Mouse (Mus musculus): ENCODE results near the gene Txndc12.

Gene Txndc12

GRCm38 (mm10) chr4:108887456-108887855 lies 53.1 kb downstream of the Txndc12 start:
- TF ChIP-seq GATA4 (IDR thresholded peaks at IDR 0.05; ENCODE audit: insufficient replicate concordance, low read length) = no peak

DNA sequence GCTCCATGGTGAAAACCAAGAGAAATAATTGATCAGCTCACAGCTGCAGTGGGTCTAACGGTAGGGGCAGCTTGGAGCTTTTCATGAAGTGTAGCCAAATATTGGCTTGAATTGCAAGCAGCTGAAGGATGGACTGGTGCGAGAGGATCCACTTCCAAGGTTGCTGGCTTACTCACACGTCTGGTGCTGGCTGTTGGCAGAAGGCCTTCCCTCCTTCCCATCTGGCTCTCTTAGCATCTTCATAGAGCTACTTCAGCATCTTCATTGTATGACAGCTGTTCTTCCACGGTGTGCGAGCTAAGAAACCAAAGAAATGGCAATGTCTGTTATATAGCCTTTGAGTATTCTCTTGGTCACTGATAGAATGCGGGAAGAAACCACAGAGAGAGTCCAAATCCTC lies 56.5 kb downstream of the Txndc12 start:
- TF ChIP-seq GATA4 (IDR thresholded peaks at IDR 0.05; ENCODE audit: insufficient replicate concordance, low read length) = no peak

DNA sequence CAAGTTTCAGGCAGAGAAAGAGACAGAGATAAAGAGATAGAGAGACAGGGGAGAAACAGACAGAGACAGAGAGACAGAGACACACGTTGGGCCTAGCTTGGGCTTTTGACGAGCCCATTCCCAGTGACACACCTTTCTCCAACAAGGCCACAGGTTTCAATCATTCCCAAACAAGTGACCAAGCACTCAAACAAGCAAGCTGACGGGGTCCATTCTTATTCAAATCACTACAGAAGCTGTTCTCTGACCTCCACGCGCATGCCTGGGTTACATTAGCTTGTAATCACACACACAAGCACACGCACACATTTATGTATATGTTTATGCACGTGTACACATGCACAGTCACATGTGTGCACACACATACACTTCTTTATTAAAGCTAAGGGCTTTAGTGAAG lies 66.0 kb downstream of the Txndc12 start:
- TF ChIP-seq GATA4 (IDR thresholded peaks at IDR 0.05; ENCODE audit: insufficient replicate concordance, low read length) = no peak

DNA sequence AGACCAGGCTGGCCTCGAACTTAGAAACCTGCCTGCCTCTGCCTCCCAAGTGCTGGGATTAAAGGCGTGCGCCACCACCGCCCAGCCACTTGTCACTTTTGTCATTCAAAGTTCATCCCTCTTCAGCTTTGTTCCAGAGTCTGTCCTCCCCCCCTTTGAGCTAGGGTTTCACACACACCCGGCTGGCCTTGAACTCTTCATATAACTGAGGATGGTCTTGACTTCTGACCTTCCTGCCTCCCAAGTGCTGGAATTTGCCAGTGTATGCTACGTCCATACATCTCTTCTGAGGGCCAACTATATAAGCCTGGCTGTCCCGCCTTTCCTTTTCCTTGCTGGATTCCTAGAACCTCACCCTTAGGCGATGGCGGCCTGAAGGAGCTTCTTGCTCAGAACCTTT lies 68.5 kb downstream of the Txndc12 start:
- TF ChIP-seq GATA4 (IDR thresholded peaks at IDR 0.05; ENCODE audit: insufficient replicate concordance, low read length) = no peak

DNA sequence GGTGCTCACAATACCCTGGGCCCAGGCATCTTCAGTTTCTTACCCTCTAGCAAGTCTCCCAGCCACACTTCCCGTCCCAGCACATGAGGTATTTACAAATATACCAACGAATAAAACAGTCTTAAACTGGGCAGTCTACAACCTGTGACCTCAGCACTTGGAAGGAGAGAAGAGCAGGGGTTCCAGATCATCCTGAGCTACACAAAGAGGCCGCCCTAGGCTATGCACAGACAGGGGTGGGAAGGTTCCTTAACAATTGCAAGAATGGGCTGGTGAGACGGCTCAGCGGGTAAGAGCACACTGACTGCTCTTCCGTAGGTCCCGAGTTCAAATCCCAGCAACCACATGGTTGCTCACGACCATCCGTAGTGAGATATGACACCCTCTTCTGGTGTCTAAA lies 68.9 kb downstream of the Txndc12 start:
- no peak for TF ChIP-seq GATA4 (IDR thresholded peaks at IDR 0.05; ENCODE audit: insufficient replicate concordance, low read length)

DNA sequence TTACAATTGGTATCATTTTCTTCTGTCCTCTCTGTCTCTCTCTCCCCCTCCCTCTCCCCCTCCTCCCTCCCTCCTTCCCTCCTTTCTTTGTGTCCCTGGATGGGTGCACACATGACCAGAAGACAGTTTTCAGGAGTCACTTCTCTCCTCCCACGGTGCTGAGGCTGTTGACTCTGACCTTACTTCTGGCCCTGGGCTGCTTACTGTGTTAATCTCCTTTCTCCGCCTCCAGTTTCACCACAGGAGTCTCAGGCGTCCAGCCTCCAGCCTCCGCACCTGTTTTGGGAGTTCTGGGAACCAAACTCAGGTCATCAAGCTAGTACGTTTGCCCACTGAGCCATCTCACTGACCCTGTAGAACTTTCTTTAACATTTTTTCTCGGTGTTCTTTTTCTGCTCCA lies 69.7 kb downstream of the Txndc12 start:
- TF ChIP-seq GATA4 (IDR thresholded peaks at IDR 0.05; ENCODE audit: insufficient replicate concordance, low read length) = no peak

- no peak for TF ChIP-seq GATA4 (IDR thresholded peaks at IDR 0.05; ENCODE audit: insufficient replicate concordance, low read length)
These were observed 70.4 kb downstream of the Txndc12 start for GRCm38 (mm10) chr4:108904790-108905189.

DNA sequence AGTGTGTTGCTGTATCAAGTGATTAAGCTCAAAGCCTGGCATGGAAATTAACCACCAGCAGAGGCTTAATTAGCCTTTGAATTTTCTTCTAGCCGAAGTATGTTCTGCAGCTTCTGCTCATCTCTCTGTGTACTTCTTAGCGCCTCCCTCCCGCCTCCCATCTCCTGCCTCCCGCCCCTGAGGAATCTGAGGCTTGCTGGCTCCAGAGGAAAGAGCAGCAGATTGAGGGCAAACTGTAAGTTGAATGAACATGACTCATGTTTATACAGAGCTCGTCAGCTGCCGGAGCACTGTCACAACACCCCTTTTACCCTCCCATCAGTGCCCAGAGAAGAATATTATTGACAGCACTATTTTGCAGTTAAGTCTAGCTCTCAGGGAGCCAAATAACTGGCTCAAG lies 71.5 kb downstream of the Txndc12 start:
- TF ChIP-seq GATA4 (IDR thresholded peaks at IDR 0.05; ENCODE audit: insufficient replicate concordance, low read length) = no peak

DNA sequence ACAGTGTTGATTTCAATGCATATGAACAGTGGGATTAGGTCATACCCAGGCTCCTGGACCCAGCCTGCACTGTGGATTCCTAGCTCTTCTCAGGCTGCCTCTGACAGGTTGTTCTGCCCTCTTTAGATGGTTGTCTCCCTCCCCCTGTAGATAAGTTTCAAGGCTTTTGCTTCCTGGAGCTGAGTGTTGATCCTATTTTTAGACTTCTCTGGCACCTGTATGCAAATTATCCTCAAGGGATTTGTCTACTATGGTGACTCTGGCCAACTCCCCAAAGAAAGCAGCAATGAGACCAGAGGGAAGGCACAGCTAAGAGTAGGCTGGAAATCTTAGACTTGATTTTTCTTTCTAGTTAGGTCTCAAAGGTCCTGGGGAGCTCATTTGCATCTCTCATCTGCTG lies 73.1 kb downstream of the Txndc12 start:
- TF ChIP-seq GATA4 (IDR thresholded peaks at IDR 0.05; ENCODE audit: insufficient replicate concordance, low read length) = no peak

GRCm38 (mm10) chr4:108909872-108910425 lies 75.5 kb downstream of the Txndc12 start:
- no peak for TF ChIP-seq GATA4 (IDR thresholded peaks at IDR 0.05; ENCODE audit: insufficient replicate concordance, low read length)

Measured in liver, adult (tissue).